Mouse (Mus musculus): ENCODE measurements around the gene Fuz.
"Not testable (repeated sequence)": the region's sequence is repeated elsewhere in the genome, so short reads cannot be mapped to it uniquely, and the experiment has no call there.

Gene Fuz

DNA sequence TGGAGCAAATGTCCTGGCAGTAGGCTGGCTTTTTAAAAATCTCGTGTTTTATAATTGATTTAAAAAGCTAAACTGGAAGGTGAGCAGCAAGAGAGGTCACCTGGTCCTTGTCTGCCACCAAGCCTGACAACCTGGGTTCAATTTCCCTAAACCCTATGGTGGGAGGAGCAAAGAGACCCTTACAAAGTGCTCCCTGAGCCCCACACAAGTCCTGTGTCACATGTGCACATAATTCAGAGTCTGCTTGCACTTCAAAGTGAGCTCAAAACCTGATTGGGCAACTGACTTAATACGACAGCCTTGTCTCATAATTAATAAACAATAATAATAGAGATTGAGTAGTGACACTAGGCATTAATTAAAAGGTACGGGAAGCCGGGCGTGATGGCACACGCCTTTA, 25.3 kb upstream of the Fuz start:
- TF ChIP-seq NANOG (IDR thresholded peaks at IDR 0.05; ENCODE audit: borderline replicate concordance, low read length) (no peak), CTCF (conservative IDR thresholded peaks at IDR 0.05; ENCODE audit: low read length) (no peak), POU5F1 (IDR thresholded peaks at IDR 0.05; ENCODE audit: borderline replicate concordance, low read length) (no peak)

DNA sequence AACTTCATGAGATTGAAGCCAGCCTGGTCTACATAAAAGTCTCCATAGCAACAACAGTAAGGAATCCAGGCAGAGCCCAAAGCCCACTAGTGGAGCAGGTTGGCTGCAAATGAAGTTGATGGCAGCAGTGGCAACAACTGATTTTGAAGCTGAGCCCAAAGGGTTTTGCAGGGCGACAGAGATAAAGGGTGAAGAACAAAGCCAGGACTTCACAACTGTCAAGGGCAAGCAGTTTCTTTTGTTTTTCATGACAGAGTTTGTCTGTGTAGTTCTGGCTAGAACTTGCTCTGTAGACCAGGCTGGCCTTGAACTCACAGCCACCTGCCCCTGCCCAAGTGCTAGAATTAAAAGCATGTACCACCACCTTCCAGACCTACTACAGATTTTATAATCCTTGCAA, 24.7 kb upstream of the Fuz start:
- H3K27me3 ChIP-seq (ENCODE audit: insufficient read depth, low read length), result no peaks in the 10 kb centered on the region
- H3K4me1 ChIP-seq (replicated peaks; ENCODE audit: low read depth, low read length), result peaks cover 69% of the 10 kb centered on the region
- peaks cover under 1% of the 10 kb centered on the region; the same call in 1 of the 2 replicates for H3K9me3 ChIP-seq (ENCODE audit: low read length)
- H3K4me3 ChIP-seq (replicated peaks; ENCODE audit: low read length), result no peak overlapping the region
- no peak for TF ChIP-seq POU5F1 (IDR thresholded peaks at IDR 0.05; ENCODE audit: borderline replicate concordance, low read length)
- TF ChIP-seq CTCF (conservative IDR thresholded peaks at IDR 0.05; ENCODE audit: low read length), result no peak
- TF ChIP-seq NANOG (IDR thresholded peaks at IDR 0.05; ENCODE audit: borderline replicate concordance, low read length), result no peak
- H3K36me3 ChIP-seq (ENCODE audit: insufficient read depth, low read length), result peaks cover 14% of the 10 kb centered on the region

More for the DNA sequence above, 25.3 kb upstream of the Fuz start:
- H3K9me3 ChIP-seq (ENCODE audit: low read length), result no peaks in the 10 kb centered on the region
- H3K36me3 ChIP-seq (ENCODE audit: insufficient read depth, low read length), result peaks cover 14% of the 10 kb centered on the region
- H3K4me3 ChIP-seq (replicated peaks; ENCODE audit: low read length), result no peak overlapping the region
- no peaks in the 10 kb centered on the region for H3K27me3 ChIP-seq (ENCODE audit: insufficient read depth, low read length)
- H3K4me1 ChIP-seq (replicated peaks; ENCODE audit: low read depth, low read length), result peaks cover 74% of the 10 kb centered on the region

GRCm38 (mm10) chr7:44871774-44872173, 24.1 kb upstream of the Fuz start:
- not testable (repeated sequence) for H3K4me3 ChIP-seq (replicated peaks; ENCODE audit: low read length); H3K9me3 ChIP-seq (ENCODE audit: low read length); H3K27me3 ChIP-seq (ENCODE audit: insufficient read depth, low read length)
- Histone ChIP-seq H3K4me1 (replicated peaks; ENCODE audit: low read depth, low read length) (peaks cover 63% of the 10 kb centered on the region), H3K36me3 (ENCODE audit: insufficient read depth, low read length) (peaks cover 14% of the 10 kb centered on the region)

GRCm38 (mm10) chr7:44877833-44878232, 18.0 kb upstream of the Fuz start:
- Histone ChIP-seq H3K9me3 (ENCODE audit: low read length) (peaks cover 19% of the 10 kb centered on the region), H3K4me3 (replicated peaks; ENCODE audit: low read length) (no peak overlapping the region), H3K27me3 (ENCODE audit: insufficient read depth, low read length) (no peaks in the 10 kb centered on the region), H3K4me1 (replicated peaks; ENCODE audit: low read depth, low read length) (peaks cover 56% of the 10 kb centered on the region), H3K36me3 (ENCODE audit: insufficient read depth, low read length) (peaks cover 71% of the 10 kb centered on the region)
- TF ChIP-seq CTCF (conservative IDR thresholded peaks at IDR 0.05; ENCODE audit: low read length) (no peak), NANOG (IDR thresholded peaks at IDR 0.05; ENCODE audit: borderline replicate concordance, low read length) (no peak), POU5F1 (IDR thresholded peaks at IDR 0.05; ENCODE audit: borderline replicate concordance, low read length) (no peak)

DNA sequence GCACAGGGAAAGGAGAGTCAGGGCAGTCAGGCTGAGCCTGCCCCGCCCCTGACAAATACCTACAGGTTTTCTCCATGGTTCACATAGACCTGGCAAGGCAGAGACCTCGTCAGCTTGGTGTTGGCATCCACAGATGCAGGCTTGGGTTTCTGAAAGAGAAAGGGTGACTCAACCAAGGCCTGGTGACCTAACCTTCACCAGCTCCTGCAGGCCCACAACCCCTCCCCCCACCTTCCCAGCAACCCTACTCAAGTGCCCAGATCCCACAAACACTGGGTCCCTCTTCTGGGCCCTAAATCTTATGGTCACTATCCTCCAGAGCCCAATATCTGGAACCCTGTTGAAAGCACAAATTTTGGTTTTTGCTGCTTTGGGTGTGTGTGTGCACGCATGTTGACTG, 12.8 kb upstream of the Fuz start:
- Histone ChIP-seq H3K4me3 (replicated peaks; ENCODE audit: low read length) (no peak overlapping the region), H3K27me3 (ENCODE audit: insufficient read depth, low read length) (no peaks in the 10 kb centered on the region), H3K36me3 (ENCODE audit: insufficient read depth, low read length) (peaks cover 98% of the 10 kb centered on the region), H3K4me1 (replicated peaks; ENCODE audit: low read depth, low read length) (peaks cover 81% of the 10 kb centered on the region), H3K9me3 (ENCODE audit: low read length) (no peaks in the 10 kb centered on the region)
- TF ChIP-seq POU5F1 (IDR thresholded peaks at IDR 0.05; ENCODE audit: borderline replicate concordance, low read length), result no peak
- no peak for TF ChIP-seq CTCF (conservative IDR thresholded peaks at IDR 0.05; ENCODE audit: low read length)
- TF ChIP-seq NANOG (IDR thresholded peaks at IDR 0.05; ENCODE audit: borderline replicate concordance, low read length), result no peak

DNA sequence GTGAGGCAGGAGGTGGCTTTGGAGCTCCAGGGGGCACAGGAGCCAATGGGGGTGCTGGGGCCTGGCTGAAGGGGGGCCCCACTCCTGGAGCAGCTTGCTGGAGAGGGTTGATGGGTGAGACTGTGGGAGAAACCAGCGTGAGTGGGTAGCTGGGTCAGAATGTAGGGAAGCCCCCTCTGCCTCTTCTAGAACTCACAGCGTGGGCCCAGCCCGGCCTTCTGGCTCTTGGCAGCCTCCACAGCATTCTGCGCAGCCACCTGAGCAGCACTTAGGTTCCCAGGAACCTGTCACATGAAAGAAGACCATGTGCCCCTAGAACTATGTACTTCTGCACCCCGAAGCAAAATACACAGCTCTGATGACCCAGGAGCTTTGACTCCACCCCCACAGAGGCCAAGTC, 11.2 kb upstream of the Fuz start:
- Histone ChIP-seq H3K4me3 (replicated peaks; ENCODE audit: low read length) (peak overlapping the region; percentile 59), H3K4me1 (replicated peaks; ENCODE audit: low read depth, low read length) (peaks cover 82% of the 10 kb centered on the region), H3K36me3 (ENCODE audit: insufficient read depth, low read length) (peaks cover 98% of the 10 kb centered on the region), H3K27me3 (ENCODE audit: insufficient read depth, low read length) (no peaks in the 10 kb centered on the region), H3K9me3 (ENCODE audit: low read length) (no peaks in the 10 kb centered on the region)
- TF ChIP-seq NANOG (IDR thresholded peaks at IDR 0.05; ENCODE audit: borderline replicate concordance, low read length), result no peak
- no peak for TF ChIP-seq POU5F1 (IDR thresholded peaks at IDR 0.05; ENCODE audit: borderline replicate concordance, low read length)
- TF ChIP-seq CTCF (conservative IDR thresholded peaks at IDR 0.05; ENCODE audit: low read length), result no peak

DNA sequence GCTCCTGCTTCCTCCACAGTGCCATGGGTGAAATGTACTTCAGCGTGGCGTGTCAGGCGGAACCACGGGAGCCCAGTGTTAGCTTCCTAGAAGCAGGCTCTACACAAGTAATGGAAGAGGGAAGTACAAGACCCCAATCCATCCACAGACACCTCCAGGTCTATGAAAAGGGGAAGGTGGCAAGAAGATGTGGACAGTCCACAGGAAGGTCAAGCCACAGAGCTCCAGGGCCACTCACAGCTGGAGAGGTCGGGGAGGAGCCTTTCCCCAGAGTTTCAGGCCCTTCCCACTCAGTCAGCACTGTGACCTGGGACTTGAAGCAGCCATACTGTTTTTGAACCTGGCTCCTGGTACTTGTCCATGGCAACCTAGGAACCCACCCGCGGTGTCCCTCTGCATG, 8.9 kb upstream of the Fuz start:
- peaks cover 88% of the 10 kb centered on the region for H3K36me3 ChIP-seq (ENCODE audit: insufficient read depth, low read length)
- H3K4me3 ChIP-seq (replicated peaks; ENCODE audit: low read length), result no peak overlapping the region
- no peak for TF ChIP-seq CTCF (conservative IDR thresholded peaks at IDR 0.05; ENCODE audit: low read length)
- TF ChIP-seq NANOG (IDR thresholded peaks at IDR 0.05; ENCODE audit: borderline replicate concordance, low read length), result no peak
- TF ChIP-seq POU5F1 (IDR thresholded peaks at IDR 0.05; ENCODE audit: borderline replicate concordance, low read length), result no peak
- H3K4me1 ChIP-seq (replicated peaks; ENCODE audit: low read depth, low read length), result peaks cover 80% of the 10 kb centered on the region
- no peaks in the 10 kb centered on the region for H3K27me3 ChIP-seq (ENCODE audit: insufficient read depth, low read length)
- H3K9me3 ChIP-seq (ENCODE audit: low read length), result no peaks in the 10 kb centered on the region

GRCm38 (mm10) chr7:44888256-44889105, 7.4 kb upstream of the Fuz start:
- no peaks in the 10 kb centered on the region for H3K9me3 ChIP-seq (ENCODE audit: low read length)
- H3K36me3 ChIP-seq (ENCODE audit: insufficient read depth, low read length), result peaks cover 73% of the 10 kb centered on the region
- TF ChIP-seq POU5F1 (IDR thresholded peaks at IDR 0.05; ENCODE audit: borderline replicate concordance, low read length) (no peak), NANOG (IDR thresholded peaks at IDR 0.05; ENCODE audit: borderline replicate concordance, low read length) (no peak), CTCF (conservative IDR thresholded peaks at IDR 0.05; ENCODE audit: low read length) (no peak)
- H3K4me1 ChIP-seq (replicated peaks; ENCODE audit: low read depth, low read length), result peaks cover 75% of the 10 kb centered on the region
- H3K4me3 ChIP-seq (replicated peaks; ENCODE audit: low read length), result no peak overlapping the region
- no peaks in the 10 kb centered on the region for H3K27me3 ChIP-seq (ENCODE audit: insufficient read depth, low read length)

DNA sequence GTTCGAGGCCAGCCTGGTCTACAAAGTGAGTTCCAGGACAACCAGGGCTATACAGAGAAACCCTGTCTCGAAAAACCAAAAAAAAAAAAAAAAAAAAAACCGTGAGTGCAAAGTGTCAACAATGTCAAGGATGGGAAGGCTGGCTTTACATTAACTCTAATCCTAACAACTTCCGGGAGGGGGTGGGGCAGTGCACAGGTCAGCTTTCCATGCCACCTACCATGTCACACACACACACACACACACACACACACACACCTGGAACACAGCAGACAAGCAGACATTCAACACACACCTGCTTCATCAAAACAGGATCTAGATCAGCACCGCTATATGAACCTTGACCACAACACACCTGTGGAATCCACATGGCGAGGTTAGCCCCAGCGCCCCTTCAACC, 5.7 kb upstream of the Fuz start:
- Histone ChIP-seq H3K27me3 (ENCODE audit: insufficient read depth, low read length) (no peaks in the 10 kb centered on the region), H3K4me1 (replicated peaks; ENCODE audit: low read depth, low read length) (peaks cover 66% of the 10 kb centered on the region), H3K4me3 (replicated peaks; ENCODE audit: low read length) (no peak overlapping the region), H3K9me3 (ENCODE audit: low read length) (no peaks in the 10 kb centered on the region), H3K36me3 (ENCODE audit: insufficient read depth, low read length) (peaks cover 58% of the 10 kb centered on the region)
- no peak for TF ChIP-seq CTCF (conservative IDR thresholded peaks at IDR 0.05; ENCODE audit: low read length)
- no peak for TF ChIP-seq POU5F1 (IDR thresholded peaks at IDR 0.05; ENCODE audit: borderline replicate concordance, low read length)
- TF ChIP-seq NANOG (IDR thresholded peaks at IDR 0.05; ENCODE audit: borderline replicate concordance, low read length), result no peak

Measured in E14TG2a.4 (cell line).